Mouse (Mus musculus) forebrain, embryonic 12.5 days (tissue): ENCODE measurements at regions not wholly inside any gene's neighbourhood (a gene's known extent, or its start where the extent isn't known, plus 50 kb on each side); places are given as distances from the start of the nearest gene placed in this dataset.

ENCODE experiments used
- ATAC-seq: fragments of 200-750 bp; cut with Nextera tagmentation; 2 replicates; pipeline ENCODE4 v1.8.0; 2017; ENCODE audit warnings: moderate TSS enrichment; ENCODE audit not compliant: low FRiP score
- H3K27ac ChIP-seq: fragments of 300-500 bp; sonication (generic); 2 replicates; pipeline ENCODE4 v1.5.1; 2016; ENCODE audit warnings: mild to moderate bottlenecking
- H3K27me3 ChIP-seq: fragments of 300-500 bp; sonication (generic); 2 replicates; pipeline ENCODE4 v1.6.1; 2016; ENCODE audit warnings: mild to moderate bottlenecking
- H3K36me3 ChIP-seq: fragments of 300-500 bp; sonication (generic); replicated peaks from 2 replicates; pipeline ENCODE4 v1.6.1; 2016; ENCODE audit warnings: mild to moderate bottlenecking
- H3K4me1 ChIP-seq: fragments of 300-500 bp; sonication (generic); 2 replicates; pipeline ENCODE4 v1.6.1; 2016
- H3K4me2 ChIP-seq: fragments of 300-500 bp; sonication (generic); 2 replicates; pipeline ENCODE4 v1.6.1; 2016; ENCODE audit warnings: mild to moderate bottlenecking, moderate library complexity
- H3K4me3 ChIP-seq: fragments of 300-500 bp; sonication (generic); replicated peaks from 2 replicates; pipeline ENCODE4 v1.5.1; 2016; ENCODE audit warnings: mild to moderate bottlenecking
- H3K9ac ChIP-seq: fragments of 300-500 bp; sonication (generic); 2 replicates; pipeline ENCODE4 v1.6.1; 2016; ENCODE audit warnings: mild to moderate bottlenecking
- H3K9me3 ChIP-seq: fragments of 300-500 bp; sonication (generic); 2 replicates; pipeline ENCODE4 v1.6.1; 2016
- WGBS: fragments of 180-500 bp; shearing (Covaris S2); methylation state at CpG from one replicate; pipeline ENCODE4 v1.1.7; 2016; 5-methylcytosine and 5-hydroxymethylcytosine counted together

DNA sequence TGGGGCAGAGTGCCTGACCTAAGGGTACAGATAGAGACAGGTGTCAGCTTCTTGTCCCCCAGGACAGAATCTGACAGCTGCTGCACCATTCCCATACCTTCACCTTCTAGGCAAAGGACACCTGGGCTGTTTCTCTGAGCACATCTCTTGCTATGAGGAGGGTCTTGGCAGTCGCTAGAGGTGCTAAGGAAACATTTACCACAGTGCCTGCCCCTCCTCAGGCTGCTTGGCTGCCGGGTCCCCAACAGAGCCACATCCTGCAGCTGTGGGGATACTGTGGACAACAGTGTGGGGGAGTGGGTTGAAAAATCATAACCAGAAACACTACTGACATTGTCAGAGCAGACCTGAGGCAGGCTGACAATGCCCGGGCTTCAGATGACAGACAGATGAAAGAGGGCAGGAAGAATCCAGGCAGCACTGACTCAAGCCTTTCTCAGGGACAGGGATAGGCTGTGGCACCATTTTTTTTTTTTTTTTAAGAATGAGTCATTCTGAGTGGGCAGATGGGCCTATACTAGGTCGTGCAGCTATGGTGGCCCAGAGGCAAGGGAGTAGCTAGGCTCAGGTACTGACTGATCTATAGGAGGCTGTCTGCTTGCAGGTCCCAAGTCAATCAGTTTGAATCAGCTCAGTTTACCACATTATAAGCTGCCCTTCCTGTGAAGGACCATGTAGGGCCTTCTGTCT, 150.7 kb upstream of the A230072I06Rik start:
- no peak overlapping the region for H3K9ac ChIP-seq
- H3K27me3 ChIP-seq, result peaks cover 40% of the 10 kb centered on the region
- H3K4me2 ChIP-seq, result peak overlapping the region; percentile 34
- WGBS, result 15% methylated on average over 4 of the region's 4 CpGs
- H3K27ac ChIP-seq, result peak overlapping the region; percentile 89
- peak; percentile 34; the same call in 1 of the 2 replicates for ATAC-seq
- peaks cover 36% of the 10 kb centered on the region for H3K4me1 ChIP-seq
- H3K9me3 ChIP-seq, result 0 out of 2 replicates have a peak, but pooled peaks cover 5% of the 10 kb centered on the region
- no peaks in the 10 kb centered on the region for H3K36me3 ChIP-seq
- H3K4me3 ChIP-seq, result no peak overlapping the region

DNA sequence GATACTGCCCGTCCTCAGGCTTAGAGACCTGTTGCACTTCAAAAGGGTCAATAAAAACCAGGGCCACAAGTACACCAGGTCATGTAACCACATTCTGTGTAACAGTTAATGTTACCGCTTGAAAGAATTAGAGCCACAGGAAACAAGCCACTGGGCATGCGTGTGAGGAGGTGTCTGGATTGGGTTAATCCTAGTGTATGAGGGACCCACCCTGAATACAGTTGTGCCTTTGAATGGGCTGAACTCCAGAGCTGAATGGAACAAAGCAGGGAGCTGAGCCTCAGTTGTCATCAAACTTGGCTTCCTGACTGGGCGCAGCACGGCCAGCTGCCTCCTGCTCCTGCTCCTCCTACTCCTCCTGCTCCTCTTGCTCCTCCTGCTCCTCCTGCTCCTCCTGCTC, 148.0 kb upstream of the A230072I06Rik start:
- 56% methylated on average over 5 of the region's 5 CpGs for WGBS
- H3K27me3 ChIP-seq, result peaks cover 66% of the 10 kb centered on the region
- no peak for ATAC-seq

DNA sequence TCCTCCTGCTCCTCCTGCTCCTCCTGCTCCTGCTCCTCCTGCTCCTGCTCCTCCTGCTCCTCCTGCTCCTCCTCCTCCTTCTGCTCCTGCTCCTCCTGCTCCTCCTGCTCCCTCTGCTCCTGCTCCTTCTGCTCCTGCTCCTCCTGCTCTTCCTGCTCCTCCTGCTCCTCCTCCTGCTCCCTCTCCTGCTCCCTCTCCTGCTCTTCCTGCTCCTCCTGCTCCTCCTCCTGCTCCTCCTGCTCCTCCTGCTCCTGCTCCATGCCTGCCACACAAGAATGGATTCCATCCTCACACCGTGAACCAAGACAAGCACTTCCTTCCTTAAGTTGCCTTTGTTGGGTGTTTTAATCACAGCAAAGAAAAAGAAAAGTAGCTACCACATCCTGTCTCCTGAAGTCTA, 144.4 kb upstream of the A230072I06Rik start:
- no peaks in the 10 kb centered on the region for H3K9me3 ChIP-seq
- no peak for ATAC-seq
- H3K9ac ChIP-seq, result no peak overlapping the region
- H3K36me3 ChIP-seq, result no peaks in the 10 kb centered on the region
- H3K4me2 ChIP-seq, result no peak overlapping the region
- no peak overlapping the region for H3K4me3 ChIP-seq
- H3K27me3 ChIP-seq, result peaks cover 88% of the 10 kb centered on the region
- 69% methylated on average over 1 of the region's 1 CpGs for WGBS
- peaks cover 41% of the 10 kb centered on the region for H3K4me1 ChIP-seq
- no peak overlapping the region for H3K27ac ChIP-seq

More for the DNA sequence above, 148.0 kb upstream of the A230072I06Rik start:
- Histone ChIP-seq H3K4me3 (no peak overlapping the region), H3K4me2 (no peak overlapping the region), H3K4me1 (peaks cover 42% of the 10 kb centered on the region), H3K9ac (no peak overlapping the region), H3K27ac (no peak overlapping the region), H3K9me3 (no peaks in the 10 kb centered on the region), H3K36me3 (no peaks in the 10 kb centered on the region)

DNA sequence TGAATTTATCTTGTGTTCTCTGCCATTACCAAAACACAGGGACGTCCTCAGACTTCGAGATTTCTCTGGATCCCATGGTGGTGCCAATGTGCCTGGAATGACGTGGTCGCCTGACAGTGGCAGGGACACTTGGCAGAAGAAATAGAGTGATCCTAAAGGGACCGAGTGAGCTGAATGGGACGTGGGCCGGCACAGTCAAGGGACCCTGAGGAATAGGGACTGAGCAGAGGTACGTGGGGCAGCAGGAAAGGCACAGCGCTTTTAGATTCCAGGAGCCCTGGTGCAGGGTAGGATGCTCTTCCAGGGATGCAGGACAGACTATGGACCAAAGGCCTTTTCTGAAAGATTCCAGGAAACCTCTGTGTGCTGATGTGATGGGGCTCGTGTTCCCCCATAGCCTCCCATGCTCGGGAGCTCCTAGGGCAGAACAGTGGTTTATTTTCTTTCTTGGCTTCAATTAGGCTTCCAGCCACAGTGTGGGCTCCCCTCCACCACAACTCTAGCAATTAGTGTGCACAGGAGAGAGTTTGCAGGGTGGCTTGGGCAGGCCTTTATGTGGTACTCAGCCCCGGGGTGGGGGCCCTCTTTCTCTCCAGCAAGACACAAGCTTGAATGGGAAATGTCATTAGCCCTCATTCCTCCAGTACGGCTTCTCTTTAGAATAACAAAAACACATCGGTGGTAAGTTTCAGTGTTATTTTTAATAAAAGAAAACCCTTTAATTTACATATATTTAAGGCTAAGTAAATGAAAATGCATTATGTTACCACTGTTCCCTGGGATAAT, 143.0 kb upstream of the A230072I06Rik start:
- peaks cover 88% of the 10 kb centered on the region for H3K27me3 ChIP-seq
- 30% methylated on average over 14 of the region's 14 CpGs for WGBS
- no peaks in the 10 kb centered on the region for H3K9me3 ChIP-seq
- H3K4me3 ChIP-seq, result no peak overlapping the region
- peaks cover 48% of the 10 kb centered on the region for H3K4me1 ChIP-seq
- peak; percentile 95 for ATAC-seq
- H3K36me3 ChIP-seq, result no peaks in the 10 kb centered on the region
- H3K9ac ChIP-seq, result no peak overlapping the region
- no peak overlapping the region for H3K4me2 ChIP-seq
- peak overlapping the region; percentile 84 for H3K27ac ChIP-seq

DNA sequence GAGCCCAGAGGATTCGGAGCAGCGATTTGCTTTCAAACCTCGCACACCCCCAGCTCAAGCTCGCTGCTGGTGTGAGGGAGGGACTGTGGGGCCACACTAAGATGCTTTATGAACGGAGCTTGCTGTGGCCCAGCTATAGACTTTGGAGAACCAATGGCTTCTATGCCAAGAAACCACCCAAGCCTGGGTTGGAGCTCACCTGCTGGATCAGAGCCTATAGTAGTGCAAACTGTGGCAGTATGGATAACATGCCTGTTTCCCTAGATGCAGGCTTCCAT, 142.5 kb upstream of the A230072I06Rik start:
- peak overlapping the region; percentile 72 for H3K27ac ChIP-seq
- peak overlapping the region; percentile 17; the same call in 1 of the 2 replicates for H3K4me2 ChIP-seq
- H3K9ac ChIP-seq, result no peak overlapping the region
- H3K9me3 ChIP-seq, result no peaks in the 10 kb centered on the region
- ATAC-seq, result peak; percentile 88
- peaks cover 89% of the 10 kb centered on the region for H3K27me3 ChIP-seq
- no peak overlapping the region for H3K4me3 ChIP-seq
- WGBS, result 6% methylated on average over 5 of the region's 5 CpGs
- peaks cover 47% of the 10 kb centered on the region for H3K4me1 ChIP-seq
- H3K36me3 ChIP-seq, result no peaks in the 10 kb centered on the region

DNA sequence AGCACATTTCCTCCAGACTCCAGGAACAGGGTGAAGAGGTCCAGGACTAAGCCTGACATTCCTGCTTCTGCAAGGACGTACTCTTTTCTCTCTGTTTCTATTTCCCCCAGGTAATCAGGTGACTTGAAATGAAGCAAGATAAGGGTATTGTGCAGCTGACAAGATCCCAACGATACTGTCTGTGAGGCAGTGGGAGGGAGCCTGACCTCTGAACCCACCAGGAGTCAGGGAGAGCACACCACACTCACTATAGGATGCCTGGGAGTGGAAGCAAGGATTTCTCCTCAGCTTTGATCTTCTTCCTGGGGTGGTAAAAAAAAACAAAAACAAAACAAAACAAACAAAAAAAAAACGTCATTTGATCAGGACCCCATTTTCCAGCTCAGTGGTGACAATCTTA, 141.1 kb upstream of the A230072I06Rik start:
- no peaks in the 10 kb centered on the region for H3K9me3 ChIP-seq
- WGBS, result 20% methylated on average over 3 of the region's 3 CpGs
- H3K27ac ChIP-seq, result no peak overlapping the region
- no peak overlapping the region for H3K4me2 ChIP-seq
- peaks cover 47% of the 10 kb centered on the region for H3K4me1 ChIP-seq
- no peak for ATAC-seq
- no peak overlapping the region for H3K9ac ChIP-seq
- H3K36me3 ChIP-seq, result no peaks in the 10 kb centered on the region
- H3K4me3 ChIP-seq, result no peak overlapping the region
- peaks cover 87% of the 10 kb centered on the region for H3K27me3 ChIP-seq

DNA sequence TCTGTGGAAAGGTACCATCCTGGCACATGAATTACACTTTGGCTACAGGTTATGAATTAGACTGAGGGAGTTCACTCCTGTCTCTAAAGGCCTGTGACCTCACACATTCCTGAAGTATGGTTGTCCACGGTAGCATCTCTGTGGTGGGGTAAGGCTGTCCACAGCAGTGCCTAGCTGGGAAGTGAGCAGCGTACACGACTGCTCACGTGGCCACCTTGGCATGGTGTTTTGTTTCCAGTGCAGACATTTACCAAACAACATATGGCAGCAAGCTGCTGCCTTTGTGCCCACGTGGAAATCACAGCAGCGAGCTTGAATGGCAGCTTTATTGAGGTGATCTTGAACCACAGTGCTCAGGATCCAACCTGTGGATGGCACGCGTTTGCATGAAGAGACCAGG, 140.7 kb upstream of the A230072I06Rik start:
- Histone ChIP-seq H3K9ac (no peak overlapping the region), H3K9me3 (no peaks in the 10 kb centered on the region), H3K4me1 (peaks cover 47% of the 10 kb centered on the region), H3K36me3 (no peaks in the 10 kb centered on the region), H3K4me2 (no peak overlapping the region), H3K27me3 (peaks cover 83% of the 10 kb centered on the region), H3K4me3 (no peak overlapping the region), H3K27ac (no peak overlapping the region)
- 53% methylated on average over 8 of the region's 8 CpGs for WGBS
- peak; percentile 39; the same call in 1 of the 2 replicates for ATAC-seq

DNA sequence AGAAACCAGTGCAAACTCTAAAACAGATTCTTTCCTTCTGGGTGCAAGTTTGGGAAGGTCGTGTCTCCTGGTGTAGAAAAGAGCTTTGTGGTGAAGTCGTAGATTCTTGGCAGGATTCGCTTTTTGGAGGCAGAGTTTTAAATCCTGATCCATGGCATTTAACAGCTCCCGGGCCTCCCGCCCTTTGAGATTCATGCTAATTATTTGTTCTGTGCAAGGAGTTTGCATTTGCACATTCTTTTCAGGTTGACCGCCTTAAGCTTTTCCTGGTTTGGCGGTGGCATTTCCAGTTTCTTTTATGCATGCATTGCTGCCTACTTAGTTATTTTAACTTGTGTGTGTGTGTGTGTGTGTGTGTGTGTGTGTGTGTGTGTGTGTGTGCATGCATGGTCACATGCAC, 126.9 kb upstream of the A230072I06Rik start:
- 14% methylated on average over 7 of the region's 7 CpGs for WGBS
- ATAC-seq, result no peak
- no peak overlapping the region for H3K27ac ChIP-seq
- no peak overlapping the region for H3K4me2 ChIP-seq
- H3K36me3 ChIP-seq, result no peaks in the 10 kb centered on the region
- H3K9ac ChIP-seq, result no peak overlapping the region
- H3K27me3 ChIP-seq, result peaks cover 54% of the 10 kb centered on the region
- no peak overlapping the region for H3K4me3 ChIP-seq
- H3K4me1 ChIP-seq, result peaks cover 20% of the 10 kb centered on the region
- H3K9me3 ChIP-seq, result no peaks in the 10 kb centered on the region

DNA sequence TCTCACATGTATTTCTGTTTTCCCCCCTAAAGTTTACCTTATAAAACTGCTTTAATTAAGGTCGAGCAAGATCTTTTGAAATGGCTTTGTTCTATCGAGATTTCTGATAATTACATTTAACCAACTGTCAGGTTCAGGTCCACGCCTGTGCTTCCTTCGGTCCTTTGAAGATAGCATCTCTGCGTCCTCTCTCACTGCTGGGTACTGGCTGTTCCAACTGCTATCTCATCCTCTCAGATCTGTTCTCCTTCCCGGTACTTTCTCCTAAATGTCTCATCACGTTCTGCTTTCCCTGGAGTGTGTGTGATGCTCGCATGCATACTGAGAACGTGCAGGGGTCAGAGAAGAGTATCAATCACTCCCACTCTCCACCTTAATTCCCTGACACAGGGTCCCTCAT, 125.8 kb upstream of the A230072I06Rik start:
- H3K9me3 ChIP-seq, result no peaks in the 10 kb centered on the region
- no peak overlapping the region for H3K9ac ChIP-seq
- ATAC-seq, result no peak
- H3K4me1 ChIP-seq, result peaks cover 20% of the 10 kb centered on the region
- no peak overlapping the region for H3K4me3 ChIP-seq
- H3K4me2 ChIP-seq, result no peak overlapping the region
- peaks cover 51% of the 10 kb centered on the region for H3K27me3 ChIP-seq
- 84% methylated on average over 9 of the region's 9 CpGs for WGBS
- H3K36me3 ChIP-seq, result no peaks in the 10 kb centered on the region
- H3K27ac ChIP-seq, result no peak overlapping the region

DNA sequence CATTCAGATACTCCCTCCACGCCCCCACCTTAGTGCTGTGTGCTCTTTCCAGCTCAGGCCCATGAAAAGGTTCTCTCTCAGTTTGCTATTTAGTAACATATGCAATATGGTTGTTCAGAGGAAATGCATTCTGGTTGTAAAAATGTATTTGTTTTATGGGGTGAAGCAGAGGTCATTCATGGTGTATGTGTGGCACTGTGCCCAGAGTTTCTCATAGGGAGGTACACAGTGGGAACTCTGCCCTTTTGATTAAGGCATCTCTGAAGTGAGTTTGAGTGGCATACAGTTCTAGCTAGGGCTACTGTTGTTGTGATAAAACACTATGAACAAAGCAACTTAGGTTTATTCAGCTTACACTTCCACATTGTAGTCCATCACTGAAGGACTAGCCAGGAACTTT, 121.7 kb upstream of the A230072I06Rik start:
- H3K27me3 ChIP-seq, result peaks cover 48% of the 10 kb centered on the region
- 83% methylated on average over 1 of the region's 1 CpGs for WGBS
- H3K4me2 ChIP-seq, result no peak overlapping the region
- no peak for ATAC-seq
- no peaks in the 10 kb centered on the region for H3K36me3 ChIP-seq
- no peak overlapping the region for H3K4me3 ChIP-seq
- H3K4me1 ChIP-seq, result peaks cover 7% of the 10 kb centered on the region
- no peaks in the 10 kb centered on the region for H3K9me3 ChIP-seq
- no peak overlapping the region for H3K27ac ChIP-seq
- no peak overlapping the region for H3K9ac ChIP-seq

DNA sequence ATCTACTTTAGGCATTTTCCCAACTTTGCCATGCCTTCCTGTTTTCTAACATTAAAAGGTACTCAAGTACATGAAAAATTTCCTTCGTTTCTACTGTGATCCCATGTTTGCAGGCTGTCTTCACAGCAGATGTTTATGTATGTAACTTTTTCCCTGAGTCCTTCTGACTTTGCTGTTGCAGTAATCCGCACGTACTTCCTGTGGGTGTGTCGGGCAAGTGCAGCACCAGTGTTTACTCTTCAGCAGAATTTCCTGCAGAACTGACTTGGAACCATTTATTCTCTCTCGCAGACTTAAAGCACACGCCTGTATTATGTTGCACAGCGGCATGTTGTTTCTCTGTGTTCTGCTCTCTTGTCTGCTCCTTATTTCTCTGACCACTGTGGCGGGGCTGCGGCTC, 120.4 kb upstream of the A230072I06Rik start:
- Histone ChIP-seq H3K4me1 (peaks cover 7% of the 10 kb centered on the region), H3K36me3 (no peaks in the 10 kb centered on the region), H3K4me3 (no peak overlapping the region), H3K4me2 (no peak overlapping the region), H3K27me3 (peaks cover 51% of the 10 kb centered on the region), H3K9me3 (no peaks in the 10 kb centered on the region), H3K9ac (no peak overlapping the region), H3K27ac (no peak overlapping the region)
- 94% methylated on average over 9 of the region's 9 CpGs for WGBS
- no peak for ATAC-seq

DNA sequence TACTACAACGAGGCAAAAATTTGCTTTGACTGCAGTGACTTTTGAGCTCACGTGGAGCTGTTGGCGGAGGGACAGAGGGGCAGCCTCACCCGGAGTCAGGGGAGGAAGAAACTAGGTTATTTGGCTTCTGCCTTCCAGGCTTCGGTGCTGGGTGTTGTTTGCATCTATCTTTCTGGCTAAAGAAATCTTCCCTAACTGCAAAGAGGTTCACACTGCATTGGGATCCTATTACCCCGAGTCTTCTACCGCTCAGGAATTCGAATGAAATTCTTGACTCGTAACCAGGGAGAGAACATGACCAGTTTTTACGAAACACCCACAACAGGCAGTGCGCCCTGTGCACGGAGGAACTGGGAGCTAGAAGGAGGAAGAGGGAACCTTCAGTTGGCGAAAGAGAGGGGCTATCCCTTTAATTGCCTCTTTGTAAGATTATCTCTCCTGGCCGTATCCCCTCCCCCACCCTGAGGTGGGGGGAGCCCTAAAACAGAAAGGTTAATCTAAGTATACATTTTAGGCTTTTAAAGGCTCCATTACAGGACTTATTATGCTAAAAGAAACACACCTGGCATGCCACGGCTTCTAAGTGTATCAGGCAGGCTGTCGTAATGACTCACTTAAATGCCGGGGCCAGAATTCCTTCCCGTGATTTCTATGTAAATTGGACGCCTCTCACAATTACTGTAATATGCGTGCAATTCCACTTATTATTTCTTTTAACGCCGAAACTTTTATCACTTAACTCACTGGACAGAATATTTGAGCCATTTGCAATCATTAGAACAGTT, 115.5 kb upstream of the A230072I06Rik start:
- H3K4me1 ChIP-seq, result peaks cover 41% of the 10 kb centered on the region
- peaks cover 62% of the 10 kb centered on the region for H3K27me3 ChIP-seq
- ATAC-seq, result no peak
- WGBS, result 13% methylated on average over 22 of the region's 22 CpGs
- H3K9ac ChIP-seq, result no peak overlapping the region
- no peak overlapping the region for H3K27ac ChIP-seq
- no peaks in the 10 kb centered on the region for H3K36me3 ChIP-seq
- H3K4me3 ChIP-seq, result no peak overlapping the region
- no peaks in the 10 kb centered on the region for H3K9me3 ChIP-seq
- H3K4me2 ChIP-seq, result peak overlapping the region; percentile 31
